8 mouse cellular contexts compared by ENCODE assay signal in the genomic region with DNA sequence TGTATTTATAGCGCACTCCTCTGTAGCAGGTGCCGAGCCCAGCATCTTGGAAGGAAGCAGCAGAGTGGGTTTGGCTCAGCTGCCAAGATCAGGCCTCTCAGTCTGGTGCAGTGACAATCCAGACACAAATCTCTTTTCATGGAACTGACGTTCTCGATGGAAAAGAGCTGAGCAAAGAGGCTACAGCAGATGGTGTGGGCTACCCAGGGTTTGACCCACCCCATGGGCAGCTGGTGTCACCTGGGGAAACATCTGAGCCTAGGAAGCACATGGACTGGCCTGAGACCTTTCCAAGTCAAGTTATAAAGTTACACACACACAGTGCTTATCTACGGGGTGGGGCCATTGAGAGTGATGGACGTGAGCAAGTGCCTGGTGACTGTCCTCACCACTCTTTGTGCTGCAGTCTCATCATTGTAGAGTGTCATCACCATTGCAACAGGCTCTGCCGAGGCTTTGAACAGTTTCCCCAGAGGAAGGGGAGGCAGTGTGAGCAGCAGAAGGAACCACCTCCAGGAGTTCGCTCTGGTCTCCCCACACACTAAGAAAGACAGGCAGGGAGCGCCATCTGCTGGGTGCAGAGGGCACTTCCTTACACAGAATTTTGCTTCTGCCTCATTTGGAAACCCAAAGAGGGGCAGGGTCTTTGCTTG. TPM values are rescaled to one million over a fixed set of nuclear protein-coding genes. Genes with fewer than 3 reads are reported as not detected.
DNase-seq lines count a peak whose midpoint lies in the region; ATAC-seq lines count a peak whose summit lies in the region.

No protein-coding gene starts in this region.

- no peaks in the 10 kb centered on the region for H3K9me3 ChIP-seq in hindbrain, embryonic 12.5 days (replicated peaks)

- H3K4me1 ChIP-seq in hindbrain, embryonic 12.5 days, result peaks cover 27% of the 10 kb centered on the region

- 0 out of 2 replicates have a peak, but pooled peaks cover 18% of the 10 kb centered on the region for H3K36me3 ChIP-seq in hindbrain, embryonic 12.5 days

- H3K4me2 ChIP-seq in hindbrain, embryonic 12.5 days (replicated peaks), result no peak overlapping the region

- no peak overlapping the region for H3K27ac ChIP-seq in hindbrain, embryonic 12.5 days

- peak; percentile 67 for ATAC-seq in hindbrain, embryonic 12.5 days (ENCODE audit: low FRiP score)

- DNase-seq in NIH3T3 (ENCODE audit: low read depth), result peak; percentile 91
- peak; percentile 93 to 94 for DNase-seq in cerebellum, postnatal 10 days
- DNase-seq in frontal cortex, postnatal 14 days (ENCODE audit: low spot score in 2 of 2), result peak; percentile 64 to 74
- DNase-seq in layer of hippocampus, postnatal 14 days (ENCODE audit: low spot score in 2 of 2), result peak; percentile 79 to 89
- peak; percentile 88 for DNase-seq in lung, postnatal 10 days
- peak; percentile 77 for DNase-seq in ovary, postnatal 36 days (ENCODE audit: low spot score)
- DNase-seq in thymus, postnatal 14 days, result peak; percentile 89

- H3K27me3 ChIP-seq in hindbrain, embryonic 12.5 days, result no peaks in the 10 kb centered on the region

- no peak overlapping the region for H3K9ac ChIP-seq in hindbrain, embryonic 12.5 days

- H3K4me3 ChIP-seq in hindbrain, embryonic 12.5 days, result no peak overlapping the region

- 39% methylated on average over 9 of the region's 9 CpGs for WGBS in hindbrain, embryonic 12.5 days

RNA-seq across cellular contexts. Expression of a gene that starts 31.0 kb away (rescaled TPM):
- polyA plus RNA-seq in hindbrain, embryonic 12.5 days (2016; fragmentation: Nextera tagmentation; extraction: Ambion mirVana), result 4.0 and 4.3 TPM in 2 replicates
- total RNA-seq in layer of hippocampus, postnatal 14 days (2021), result 1 to 10 TPM; 1.5 to 1.6 TPM
